Mouse (Mus musculus): ENCODE measurements around the gene Olfr317. TPM values are rescaled to one million over a fixed set of nuclear protein-coding genes. Genes with fewer than 3 reads are reported as not detected.
"Not testable (repeated sequence)": the region's sequence is repeated elsewhere in the genome, so short reads cannot be mapped to it uniquely, and the experiment has no call there.

Olfr317 gene
- not detected in 2 replicates for polyA plus RNA-seq (2016; fragmentation: Nextera tagmentation; extraction: Ambion mirVana)

DNA sequence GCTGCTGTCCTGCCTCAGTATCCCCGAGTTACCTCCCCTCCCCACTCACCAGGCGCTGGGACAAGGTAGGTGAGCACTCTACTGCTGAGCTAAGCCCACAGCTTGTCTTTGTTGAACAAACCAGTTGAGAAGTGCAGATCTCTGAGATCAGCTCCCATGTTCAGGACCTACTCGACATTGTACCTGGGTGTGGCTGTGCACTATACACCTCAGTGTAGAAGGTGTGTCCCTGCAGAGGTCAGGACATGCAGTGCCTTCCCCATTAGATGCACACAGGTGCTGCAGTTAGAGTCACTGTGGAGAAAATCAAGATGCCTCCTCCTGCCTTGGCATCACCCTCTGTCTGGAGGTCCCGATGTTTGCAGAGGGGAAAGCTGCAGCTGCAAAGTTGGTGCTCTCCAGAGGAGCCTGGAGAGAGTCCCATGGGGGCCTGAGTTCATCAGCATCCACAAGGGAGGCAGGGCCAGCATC, at the start of gene Olfr317:
TSS of gene Olfr317 (minus strand) at position 421 of the 471 bp plus-strand sequence.
- no peak for DNase-seq (ENCODE audit: low spot score)
- Histone ChIP-seq H3K27me3 (ENCODE audit: low read depth, poor library complexity, severe bottlenecking) (no peaks in the 10 kb centered on the region), H3K27ac (no peak within 1 kb of the TSS), H3K9me3 (replicated peaks) (no peaks in the 10 kb centered on the region), H3K4me1 (no peaks in the 10 kb centered on the region), H3K4me3 (no peak within 1 kb of the TSS), H3K36me3 (no peaks in the 10 kb centered on the region)
- 75% methylated on average over 4 of the region's 4 CpGs for WGBS

GRCm38 (mm10) chr11:58788346-58788745, 49.3 kb upstream of the Olfr317 start:
- DNase-seq (ENCODE audit: low spot score), result no peak
- Histone ChIP-seq H3K9me3 (replicated peaks) (no peaks in the 10 kb centered on the region), H3K36me3 (no peaks in the 10 kb centered on the region), H3K27me3 (ENCODE audit: low read depth, poor library complexity, severe bottlenecking) (no peaks in the 10 kb centered on the region), H3K27ac (no peak overlapping the region), H3K4me1 (no peaks in the 10 kb centered on the region), H3K4me3 (no peak overlapping the region)
- WGBS, result 85% methylated on average over 8 of the region's 8 CpGs

- no peaks in the 10 kb centered on the region for H3K9me3 ChIP-seq (replicated peaks)
- H3K36me3 ChIP-seq, result no peaks in the 10 kb centered on the region
- H3K4me1 ChIP-seq, result no peaks in the 10 kb centered on the region
- no peak overlapping the region for H3K4me3 ChIP-seq
- WGBS, result 89% methylated on average over 10 of the region's 10 CpGs
- no peak overlapping the region for H3K27ac ChIP-seq
- DNase-seq (ENCODE audit: low spot score), result no peak
- no peaks in the 10 kb centered on the region for H3K27me3 ChIP-seq (ENCODE audit: low read depth, poor library complexity, severe bottlenecking)
Measured at GRCm38 (mm10) chr11:58787651-58788050, 48.6 kb upstream of the Olfr317 start.

DNA sequence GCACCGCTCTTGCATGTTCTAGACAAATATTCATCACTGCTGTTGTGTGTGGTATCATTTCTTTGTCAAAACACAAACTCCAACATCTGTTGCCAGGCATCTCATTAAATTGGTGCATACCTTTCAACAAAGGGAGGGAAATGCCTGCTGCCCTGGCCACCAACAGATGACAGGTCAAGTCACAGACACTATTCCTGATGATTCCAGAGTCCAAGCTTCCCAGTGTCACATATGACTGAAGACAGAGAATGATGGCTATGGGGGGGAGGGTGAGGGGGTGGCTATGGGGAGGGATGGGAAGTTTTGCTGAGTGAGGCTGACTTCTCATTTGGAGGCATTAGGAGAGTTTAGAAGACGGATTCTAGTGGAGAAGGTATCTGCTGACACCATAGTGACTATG, 45.2 kb upstream of the Olfr317 start:
- H3K9me3 ChIP-seq (replicated peaks), result no peaks in the 10 kb centered on the region
- no peaks in the 10 kb centered on the region for H3K4me1 ChIP-seq
- no peaks in the 10 kb centered on the region for H3K36me3 ChIP-seq
- 82% methylated on average over 2 of the region's 2 CpGs for WGBS
- H3K4me3 ChIP-seq, result no peak overlapping the region
- no peaks in the 10 kb centered on the region for H3K27me3 ChIP-seq (ENCODE audit: low read depth, poor library complexity, severe bottlenecking)
- DNase-seq (ENCODE audit: low spot score), result no peak
- no peak overlapping the region for H3K27ac ChIP-seq

- H3K4me1 ChIP-seq, result no peaks in the 10 kb centered on the region
- H3K27ac ChIP-seq, result no peak within 1 kb of the TSS
- no peaks in the 10 kb centered on the region for H3K27me3 ChIP-seq (ENCODE audit: low read depth, poor library complexity, severe bottlenecking)
- H3K9me3 ChIP-seq (replicated peaks), result no peaks in the 10 kb centered on the region
- no peaks in the 10 kb centered on the region for H3K36me3 ChIP-seq
- no peak for DNase-seq (ENCODE audit: low spot score)
- WGBS, result 88% methylated on average over 6 of the region's 6 CpGs
- H3K4me3 ChIP-seq, result no peak within 1 kb of the TSS
Measured at GRCm38 (mm10) chr11:58782480-58783089, 43.6 kb upstream of the Olfr317 start, which contains the start of gene Olfr314. Gene Olfr314 (plus strand): TSS chr11:58782952.

GRCm38 (mm10) chr11:58772888-58773287, 33.9 kb upstream of the Olfr317 start, which contains the start of gene Olfr315:
Gene Olfr315 (plus strand): TSS chr11:58773188.
- no peak within 1 kb of the TSS for H3K27ac ChIP-seq
- no peaks in the 10 kb centered on the region for H3K4me1 ChIP-seq
- H3K27me3 ChIP-seq (ENCODE audit: low read depth, poor library complexity, severe bottlenecking), result no peaks in the 10 kb centered on the region
- no peak within 1 kb of the TSS for H3K4me3 ChIP-seq
- no peaks in the 10 kb centered on the region for H3K36me3 ChIP-seq
- no peak for DNase-seq (ENCODE audit: low spot score)
- H3K9me3 ChIP-seq (replicated peaks), result no peaks in the 10 kb centered on the region

- Histone ChIP-seq H3K36me3 (no peaks in the 10 kb centered on the region), H3K4me1 (no peaks in the 10 kb centered on the region), H3K4me3 (no peak within 1 kb of the TSS), H3K27ac (no peak within 1 kb of the TSS), H3K9me3 (replicated peaks) (no peaks in the 10 kb centered on the region), H3K27me3 (ENCODE audit: low read depth, poor library complexity, severe bottlenecking) (no peaks in the 10 kb centered on the region)
- 92% methylated on average over 2 of the region's 2 CpGs for WGBS
- no peak for DNase-seq (ENCODE audit: low spot score)
Measured at GRCm38 (mm10) chr11:58752434-58752833, 13.4 kb upstream of the Olfr317 start, which contains the start of gene Olfr316. Gene Olfr316 (plus strand): TSS chr11:58752734.

DNA sequence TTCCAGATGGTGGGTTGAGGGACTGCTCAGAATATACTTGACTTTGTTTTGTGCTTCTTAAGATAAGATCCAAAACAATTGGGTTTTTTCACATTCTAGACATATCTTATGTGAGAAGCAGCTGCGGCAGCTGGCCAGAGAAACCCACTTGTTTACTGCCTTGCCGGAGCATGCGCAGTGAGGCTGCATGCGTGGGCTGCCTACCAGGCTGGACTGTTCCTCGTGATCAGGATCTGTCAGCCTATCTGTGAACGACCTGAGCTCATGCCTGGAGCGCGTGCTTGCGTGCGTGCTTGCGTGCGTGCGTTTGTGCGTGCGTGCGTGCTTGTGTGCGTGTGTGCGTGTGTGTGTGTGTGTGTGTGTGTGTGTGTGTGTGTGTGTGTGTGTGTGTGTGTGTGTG, 12.1 kb upstream of the Olfr317 start:
- DNase-seq (ENCODE audit: low spot score); H3K27ac ChIP-seq; H3K36me3 ChIP-seq; H3K4me3 ChIP-seq; H3K4me1 ChIP-seq; H3K27me3 ChIP-seq (ENCODE audit: low read depth, poor library complexity, severe bottlenecking); H3K9me3 ChIP-seq (replicated peaks): not testable (repeated sequence)
- WGBS, result 77% methylated on average over 18 of the region's 18 CpGs

- no peaks in the 10 kb centered on the region for H3K4me1 ChIP-seq
- no peaks in the 10 kb centered on the region for H3K27me3 ChIP-seq (ENCODE audit: low read depth, poor library complexity, severe bottlenecking)
- H3K4me3 ChIP-seq, result no peak overlapping the region
- no peaks in the 10 kb centered on the region for H3K36me3 ChIP-seq
- no peak for DNase-seq (ENCODE audit: low spot score)
- no peaks in the 10 kb centered on the region for H3K9me3 ChIP-seq (replicated peaks)
- no peak overlapping the region for H3K27ac ChIP-seq
- 79% methylated on average over 3 of the region's 3 CpGs for WGBS
Measured at GRCm38 (mm10) chr11:58733372-58733771, 5.6 kb downstream of the Olfr317 start.

DNA sequence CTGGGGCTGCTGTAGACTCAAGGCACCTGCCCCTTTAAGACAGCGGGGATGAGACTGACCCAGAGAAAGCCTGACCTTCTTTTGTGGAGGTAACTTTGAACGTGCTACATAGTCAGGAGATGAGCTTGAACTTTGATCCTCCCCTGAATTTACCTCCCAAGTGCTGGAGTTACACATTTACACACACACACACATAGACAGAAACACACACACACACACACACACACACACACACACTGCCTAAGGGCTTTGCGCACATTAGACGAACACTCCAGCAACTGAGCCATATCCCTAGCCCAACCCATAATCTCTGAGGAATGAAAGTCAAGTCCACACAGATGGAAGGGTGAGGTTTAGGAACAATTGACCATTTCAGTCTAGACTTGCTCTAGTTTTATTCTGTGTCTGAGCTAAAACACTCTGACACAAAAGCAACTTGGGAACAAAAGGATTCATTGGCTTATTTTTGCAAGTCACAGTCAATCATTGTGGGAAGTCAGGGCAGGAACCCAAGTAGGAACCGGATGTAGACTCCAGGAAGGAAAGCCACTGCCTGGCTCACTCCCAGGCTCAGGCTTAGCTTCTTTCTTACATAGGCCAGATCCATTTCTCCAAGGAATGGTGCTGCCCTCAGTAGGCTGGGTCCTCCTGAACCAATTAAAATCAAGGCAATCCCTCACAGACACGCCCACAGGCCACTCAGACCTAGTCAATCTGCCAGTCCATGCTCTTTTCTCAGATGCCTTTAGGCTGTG, 10.9 kb downstream of the Olfr317 start:
- not testable (repeated sequence) for H3K4me1 ChIP-seq; H3K36me3 ChIP-seq; H3K27me3 ChIP-seq (ENCODE audit: low read depth, poor library complexity, severe bottlenecking); H3K27ac ChIP-seq; DNase-seq (ENCODE audit: low spot score); H3K4me3 ChIP-seq; H3K9me3 ChIP-seq (replicated peaks)
- 83% methylated on average over 6 of the region's 6 CpGs for WGBS

DNA sequence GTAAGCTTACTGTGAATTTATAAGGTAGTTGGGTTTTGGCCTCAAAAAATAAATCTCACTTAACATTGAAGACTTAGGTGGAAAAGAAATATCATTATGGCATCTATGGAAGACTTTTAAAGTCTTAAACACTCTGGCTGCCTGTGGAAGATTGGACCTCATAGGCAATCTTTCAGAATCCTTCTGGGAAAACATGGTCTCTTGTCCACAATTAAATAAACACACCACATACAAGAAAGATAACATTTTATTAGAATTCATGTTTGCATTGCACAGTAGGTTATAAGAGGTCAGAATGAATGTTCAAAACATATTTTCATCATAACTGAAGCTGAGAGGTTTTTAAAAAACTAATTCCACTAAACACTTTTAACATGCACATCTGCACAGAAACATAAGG, 15.1 kb downstream of the Olfr317 start, which contains the start of gene Olfr318:
TSS of gene Olfr318 (minus strand) at position 101 of the 400 bp plus-strand sequence.
- DNase-seq (ENCODE audit: low spot score), result no peak
- Histone ChIP-seq H3K9me3 (replicated peaks) (no peaks in the 10 kb centered on the region), H3K27me3 (ENCODE audit: low read depth, poor library complexity, severe bottlenecking) (no peaks in the 10 kb centered on the region), H3K36me3 (no peaks in the 10 kb centered on the region), H3K27ac (no peak within 1 kb of the TSS), H3K4me1 (no peaks in the 10 kb centered on the region), H3K4me3 (no peak within 1 kb of the TSS)

DNA sequence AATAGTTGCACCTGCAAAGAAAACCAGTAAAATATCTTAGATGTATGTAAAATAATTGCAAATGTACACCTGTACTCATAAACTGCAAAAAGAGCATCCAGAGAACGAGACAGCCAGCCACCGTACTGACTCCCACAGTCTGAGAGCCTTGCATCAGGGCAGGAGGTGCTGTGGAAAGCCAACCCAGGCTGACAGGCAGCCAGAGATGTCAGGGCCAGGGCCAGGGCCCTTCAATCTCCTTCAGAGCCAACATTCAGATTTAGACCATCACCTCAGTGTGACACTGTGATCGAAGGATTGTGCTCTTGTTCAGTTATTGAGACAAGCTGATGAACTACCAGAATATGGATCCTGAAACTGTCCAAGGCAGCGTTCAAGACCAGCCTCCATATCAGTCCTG, 19.3 kb downstream of the Olfr317 start:
- Histone ChIP-seq H3K36me3 (no peaks in the 10 kb centered on the region), H3K27ac (no peak overlapping the region), H3K9me3 (replicated peaks) (no peaks in the 10 kb centered on the region), H3K4me3 (no peak overlapping the region), H3K4me1 (no peaks in the 10 kb centered on the region), H3K27me3 (ENCODE audit: low read depth, poor library complexity, severe bottlenecking) (no peaks in the 10 kb centered on the region)
- 95% methylated on average over 4 of the region's 4 CpGs for WGBS
- DNase-seq (ENCODE audit: low spot score), result no peak

DNA sequence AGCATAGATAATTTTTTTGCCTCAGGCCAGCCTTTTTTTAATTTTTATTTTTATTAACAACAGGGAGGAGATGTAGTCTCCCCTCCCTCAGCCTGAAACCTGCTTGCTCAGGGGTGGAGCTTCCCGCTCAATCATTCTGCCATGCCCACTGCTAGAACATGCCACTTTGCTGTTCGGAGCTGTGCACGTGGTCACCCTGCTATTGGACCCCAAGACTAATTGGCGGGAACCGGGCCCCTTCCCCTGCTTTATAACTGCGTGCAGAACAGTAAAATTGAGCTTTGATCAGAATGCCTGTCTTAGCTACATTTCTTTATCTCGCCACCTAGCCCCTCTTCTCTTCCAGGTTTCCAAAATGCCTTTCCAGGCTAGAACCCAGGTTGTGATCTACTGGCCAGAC, 21.3 kb downstream of the Olfr317 start:
- 95% methylated on average over 7 of the region's 7 CpGs for WGBS
- not testable (repeated sequence) for H3K36me3 ChIP-seq; H3K4me3 ChIP-seq; H3K9me3 ChIP-seq (replicated peaks); H3K4me1 ChIP-seq; DNase-seq (ENCODE audit: low spot score); H3K27me3 ChIP-seq (ENCODE audit: low read depth, poor library complexity, severe bottlenecking); H3K27ac ChIP-seq

Data from limb, embryonic 10.5 days (tissue).